Mouse (Mus musculus) neural tube, embryonic 15.5 days (tissue): ENCODE data around the gene Tbck. TPM values are rescaled to one million over a fixed set of nuclear protein-coding genes. Genes with fewer than 3 reads are reported as not detected.

Source experiments
- ATAC-seq: fragments of 200-750 bp; cut with Nextera tagmentation; 2 replicates; pipeline ENCODE4 v1.8.0; 2017; ENCODE audit warnings: mild to moderate bottlenecking, moderate TSS enrichment, moderate library complexity; ENCODE audit not compliant: low FRiP score
- H3K27ac ChIP-seq: fragments of 300-500 bp; sonication (generic); replicated peaks from 2 replicates; pipeline ENCODE4 v1.5.1; 2015; ENCODE audit warnings: mild to moderate bottlenecking, inconsistent platforms
- H3K27me3 ChIP-seq: fragments of 300-500 bp; sonication (generic); replicated peaks from 2 replicates; pipeline ENCODE4 v1.6.1; 2015; ENCODE audit warnings: inconsistent platforms
- H3K36me3 ChIP-seq: fragments of 300-500 bp; sonication (generic); 2 replicates; pipeline ENCODE4 v1.6.1; 2015; ENCODE audit warnings: inconsistent platforms
- H3K4me1 ChIP-seq: fragments of 300-500 bp; sonication (generic); 2 replicates; pipeline ENCODE4 v1.6.1; 2015; ENCODE audit warnings: inconsistent platforms
- H3K4me2 ChIP-seq: fragments of 300-500 bp; sonication (generic); 2 replicates; pipeline ENCODE4 v1.6.1; 2015; ENCODE audit warnings: inconsistent platforms, mild to moderate bottlenecking, moderate library complexity
- H3K4me3 ChIP-seq: fragments of 300-500 bp; sonication (generic); replicated peaks from 2 replicates; pipeline ENCODE4 v1.5.1; 2015; ENCODE audit warnings: mild to moderate bottlenecking, inconsistent platforms
- H3K9ac ChIP-seq: fragments of 300-500 bp; sonication (generic); replicated peaks from 2 replicates; pipeline ENCODE4 v1.6.1; 2015; ENCODE audit warnings: mild to moderate bottlenecking, inconsistent platforms
- H3K9me3 ChIP-seq: fragments of 300-500 bp; sonication (generic); replicated peaks from 2 replicates; pipeline ENCODE4 v1.6.1; 2016; ENCODE audit warnings: inconsistent platforms
- WGBS: fragments of 180-500 bp; shearing (Covaris S2); methylation state at CpG from one replicate; pipeline ENCODE4 v1.1.7; 2015; ENCODE audit warnings: mixed read lengths; 5-methylcytosine and 5-hydroxymethylcytosine counted together
- polyA plus RNA-seq: library from polyadenylated mRNA; unstranded; fragments of >200 nt; fragmentation: Nextera tagmentation; extraction: Ambion mirVana; gene quantifications from 2 replicates; pipeline ENCODE4 v1.2.1, GENCODE M21; 2015

The Tbck gene
- polyA plus RNA-seq, 1 experiment from 2014 or later, result 32.2 TPM

GRCm38 (mm10) chr3:132876933-132877676 lies 193.2 kb downstream of the Tbck start:
- ATAC-seq, result no peak
- Histone ChIP-seq H3K4me3 (no peak overlapping the region), H3K27ac (no peak overlapping the region), H3K9me3 (no peaks in the 10 kb centered on the region), H3K27me3 (no peaks in the 10 kb centered on the region), H3K36me3 (no peaks in the 10 kb centered on the region), H3K9ac (no peak overlapping the region), H3K4me1 (no peaks in the 10 kb centered on the region), H3K4me2 (no peak overlapping the region)
- WGBS, result 79% methylated on average over 10 of the region's 10 CpGs

- Histone ChIP-seq H3K9ac (no peak overlapping the region), H3K27me3 (no peaks in the 10 kb centered on the region), H3K27ac (no peak overlapping the region), H3K4me1 (no peaks in the 10 kb centered on the region), H3K36me3 (no peaks in the 10 kb centered on the region), H3K4me2 (no peak overlapping the region), H3K9me3 (no peaks in the 10 kb centered on the region), H3K4me3 (no peak overlapping the region)
- WGBS, result 89% methylated on average over 3 of the region's 3 CpGs
- no peak for ATAC-seq
These were observed 196.4 kb downstream of the Tbck start for GRCm38 (mm10) chr3:132880361-132880760.

GRCm38 (mm10) chr3:132880826-132881225 lies 196.9 kb downstream of the Tbck start:
- H3K27ac ChIP-seq, result no peak overlapping the region
- no peaks in the 10 kb centered on the region for H3K36me3 ChIP-seq
- no peak overlapping the region for H3K4me3 ChIP-seq
- H3K4me2 ChIP-seq, result peak overlapping the region; percentile 22
- H3K9me3 ChIP-seq, result no peaks in the 10 kb centered on the region
- ATAC-seq, result peak; percentile 26; the same call in 1 of the 2 replicates
- H3K27me3 ChIP-seq, result no peaks in the 10 kb centered on the region
- H3K9ac ChIP-seq, result no peak overlapping the region
- WGBS, result 64% methylated on average over 9 of the region's 9 CpGs
- no peaks in the 10 kb centered on the region for H3K4me1 ChIP-seq

GRCm38 (mm10) chr3:132883256-132883655 lies 199.3 kb downstream of the Tbck start:
- WGBS, result 85% methylated on average over 9 of the region's 9 CpGs

GRCm38 (mm10) chr3:132884459-132884858 lies 200.5 kb downstream of the Tbck start:
- Histone ChIP-seq H3K27ac (no peak overlapping the region), H3K27me3 (no peaks in the 10 kb centered on the region), H3K4me1 (no peaks in the 10 kb centered on the region), H3K4me3 (no peak overlapping the region), H3K9ac (no peak overlapping the region), H3K36me3 (no peaks in the 10 kb centered on the region), H3K9me3 (no peaks in the 10 kb centered on the region), H3K4me2 (no peak overlapping the region)
- ATAC-seq, result no peak
- 89% methylated on average over 10 of the region's 10 CpGs for whole genome bisulfite sequencing

More at GRCm38 (mm10) chr3:132883256-132883655, 199.3 kb downstream of the Tbck start:
- no peaks in the 10 kb centered on the region for H3K36me3 ChIP-seq
- no peak overlapping the region for H3K4me2 ChIP-seq
- no peak overlapping the region for H3K27ac ChIP-seq
- H3K9ac ChIP-seq, result no peak overlapping the region
- H3K4me3 ChIP-seq, result no peak overlapping the region
- no peak for ATAC-seq
- no peaks in the 10 kb centered on the region for H3K4me1 ChIP-seq
- no peaks in the 10 kb centered on the region for H3K9me3 ChIP-seq
- no peaks in the 10 kb centered on the region for H3K27me3 ChIP-seq

GRCm38 (mm10) chr3:132886419-132887050 lies 202.6 kb downstream of the Tbck start:
- H3K4me2 ChIP-seq, result no peak overlapping the region
- no peak overlapping the region for H3K4me3 ChIP-seq
- no peaks in the 10 kb centered on the region for H3K4me1 ChIP-seq
- H3K9me3 ChIP-seq, result no peaks in the 10 kb centered on the region
- H3K9ac ChIP-seq, result no peak overlapping the region
- ATAC-seq, result no peak
- WGBS, result 90% methylated on average over 6 of the region's 6 CpGs
- no peaks in the 10 kb centered on the region for H3K36me3 ChIP-seq
- no peaks in the 10 kb centered on the region for H3K27me3 ChIP-seq
- H3K27ac ChIP-seq, result no peak overlapping the region

GRCm38 (mm10) chr3:132887074-132887848 lies 203.3 kb downstream of the Tbck start:
- Histone ChIP-seq H3K36me3 (no peaks in the 10 kb centered on the region), H3K9ac (no peak overlapping the region), H3K9me3 (no peaks in the 10 kb centered on the region), H3K4me1 (no peaks in the 10 kb centered on the region), H3K27ac (no peak overlapping the region), H3K4me3 (no peak overlapping the region), H3K4me2 (no peak overlapping the region), H3K27me3 (no peaks in the 10 kb centered on the region)
- no peak for ATAC-seq
- WGBS, result 94% methylated on average over 16 of the region's 16 CpGs

Other genes with a start within 250 kb of the Tbck start
- gene Gimd1, start 54.3 kb upstream of the Tbck start, polyA plus RNA-seq, result 0.11 TPM in 1 of 2 replicates, not detected in the other
- 57.2 and 63.2 TPM in 2 replicates for gene Aimp1, start 226 bp downstream of the Tbck start, polyA plus RNA-seq